Mouse (Mus musculus) neural tube, embryonic 13.5 days (tissue): ENCODE results near the gene Cfap69. TPM values are rescaled to one million over a fixed set of nuclear protein-coding genes. Genes with fewer than 3 reads are reported as not detected.

ENCODE experiments used
- ATAC-seq: fragments of 200-750 bp; cut with Nextera tagmentation; 2 replicates; pipeline ENCODE4 v1.8.0; 2017; ENCODE audit warnings: low read depth, mild to moderate bottlenecking, moderate TSS enrichment, moderate library complexity
- H3K27ac ChIP-seq: fragments of 300-500 bp; sonication (generic); replicated peaks from 2 replicates; pipeline ENCODE4 v1.5.1; 2015; ENCODE audit warnings: moderate library complexity, mild to moderate bottlenecking, inconsistent platforms
- H3K27me3 ChIP-seq: fragments of 300-500 bp; sonication (generic); 2 replicates; pipeline ENCODE4 v1.6.1; 2015; ENCODE audit warnings: mild to moderate bottlenecking, inconsistent platforms
- H3K36me3 ChIP-seq: fragments of 300-500 bp; sonication (generic); 2 replicates; pipeline ENCODE4 v1.6.1; 2015; ENCODE audit warnings: mild to moderate bottlenecking, inconsistent platforms
- H3K4me1 ChIP-seq: fragments of 300-500 bp; sonication (generic); replicated peaks from 2 replicates; pipeline ENCODE4 v1.6.1; 2015; ENCODE audit warnings: inconsistent platforms
- H3K4me2 ChIP-seq: fragments of 300-500 bp; sonication (generic); 2 replicates; pipeline ENCODE4 v1.6.1; 2015; ENCODE audit warnings: inconsistent platforms, mild to moderate bottlenecking, moderate library complexity
- H3K4me3 ChIP-seq: fragments of 300-500 bp; sonication (generic); 2 replicates; pipeline ENCODE4 v1.5.1; 2015; ENCODE audit warnings: mild to moderate bottlenecking, inconsistent platforms
- H3K9ac ChIP-seq: fragments of 300-500 bp; sonication (generic); 2 replicates; pipeline ENCODE4 v1.6.1; 2015; ENCODE audit warnings: moderate library complexity, mild to moderate bottlenecking, inconsistent platforms
- H3K9me3 ChIP-seq: fragments of 300-500 bp; sonication (generic); 2 replicates; pipeline ENCODE4 v1.6.1; 2016; ENCODE audit warnings: inconsistent platforms
- WGBS: fragments of 180-500 bp; shearing (Covaris S2); methylation state at CpG from one replicate; pipeline ENCODE4 v1.1.7; 2015; 5-methylcytosine and 5-hydroxymethylcytosine counted together
- polyA plus RNA-seq: library from polyadenylated mRNA; unstranded; fragments of >200 nt; fragmentation: Nextera tagmentation; extraction: Ambion mirVana; gene quantifications from 2 replicates; pipeline ENCODE4 v1.2.1, GENCODE M21; 2015

Gene Cfap69
- polyA plus RNA-seq, 1 experiment from 2014 or later, result 5.2 TPM

- ATAC-seq, result no peak
- no peaks in the 10 kb centered on the region for H3K27me3 ChIP-seq
- H3K4me1 ChIP-seq, result no peaks in the 10 kb centered on the region
- no peaks in the 10 kb centered on the region for H3K36me3 ChIP-seq
- no peak overlapping the region for H3K27ac ChIP-seq
- H3K9ac ChIP-seq, result no peak overlapping the region
- H3K4me2 ChIP-seq, result no peak overlapping the region
- no peak overlapping the region for H3K4me3 ChIP-seq
- no peaks in the 10 kb centered on the region for H3K9me3 ChIP-seq
- 77% methylated on average over 6 of the region's 6 CpGs for WGBS
Observed at GRCm38 (mm10) chr5:5648817-5649569, 15.0 kb downstream of the Cfap69 start.

- H3K4me2 ChIP-seq, result no peak overlapping the region
- no peak overlapping the region for H3K27ac ChIP-seq
- H3K36me3 ChIP-seq, result no peaks in the 10 kb centered on the region
- 23% methylated on average over 1 of the region's 1 CpGs for WGBS
- no peaks in the 10 kb centered on the region for H3K9me3 ChIP-seq
- ATAC-seq, result peak; percentile 67; the same call in 1 of the 2 replicates
- H3K4me1 ChIP-seq, result no peaks in the 10 kb centered on the region
- H3K9ac ChIP-seq, result no peak overlapping the region
- no peaks in the 10 kb centered on the region for H3K27me3 ChIP-seq
- H3K4me3 ChIP-seq, result no peak overlapping the region
Observed at GRCm38 (mm10) chr5:5646173-5646572, 17.9 kb downstream of the Cfap69 start.

- Histone ChIP-seq H3K27me3 (no peaks in the 10 kb centered on the region), H3K36me3 (no peaks in the 10 kb centered on the region), H3K9ac (no peak overlapping the region), H3K27ac (no peak overlapping the region), H3K4me1 (no peaks in the 10 kb centered on the region), H3K4me2 (no peak overlapping the region), H3K9me3 (no peaks in the 10 kb centered on the region), H3K4me3 (no peak overlapping the region)
- WGBS, result 63% methylated on average over 2 of the region's 2 CpGs
- ATAC-seq, result no peak
Observed at GRCm38 (mm10) chr5:5638496-5638895, 25.5 kb downstream of the Cfap69 start.

- no peaks in the 10 kb centered on the region for H3K27me3 ChIP-seq
- H3K27ac ChIP-seq, result no peak overlapping the region
- no peak overlapping the region for H3K4me2 ChIP-seq
- no peak for ATAC-seq
- H3K4me1 ChIP-seq, result no peaks in the 10 kb centered on the region
- H3K4me3 ChIP-seq, result no peak overlapping the region
- H3K9me3 ChIP-seq, result no peaks in the 10 kb centered on the region
- WGBS, result 83% methylated on average over 3 of the region's 3 CpGs
- no peaks in the 10 kb centered on the region for H3K36me3 ChIP-seq
- no peak overlapping the region for H3K9ac ChIP-seq
Observed at GRCm38 (mm10) chr5:5625491-5625890, 38.5 kb downstream of the Cfap69 start.

DNA sequence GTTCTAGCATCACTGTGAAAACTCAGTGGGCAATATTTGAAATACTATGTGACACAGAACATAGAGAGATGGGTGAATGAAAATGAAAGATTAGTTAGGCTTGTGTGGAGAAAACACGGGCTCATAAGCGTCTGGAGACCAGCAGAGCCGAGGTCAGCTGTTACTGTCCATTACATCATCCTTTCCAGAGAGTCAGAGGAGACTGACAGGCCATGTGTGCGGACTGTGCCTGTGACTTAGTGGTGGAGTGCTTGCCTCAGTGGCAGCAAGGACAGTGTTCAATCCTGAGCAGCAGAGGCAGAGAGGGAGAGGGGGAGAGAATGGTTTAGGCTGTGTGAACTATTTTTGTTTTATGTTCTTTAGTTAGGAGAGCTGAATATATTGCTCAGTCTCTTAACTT, 45.7 kb downstream of the Cfap69 start:
- Histone ChIP-seq H3K27ac (no peak overlapping the region), H3K4me3 (no peak overlapping the region), H3K9me3 (no peaks in the 10 kb centered on the region), H3K27me3 (no peaks in the 10 kb centered on the region), H3K9ac (no peak overlapping the region), H3K4me2 (no peak overlapping the region), H3K4me1 (no peaks in the 10 kb centered on the region), H3K36me3 (no peaks in the 10 kb centered on the region)
- WGBS, result 69% methylated on average over 4 of the region's 4 CpGs
- ATAC-seq, result no peak

DNA sequence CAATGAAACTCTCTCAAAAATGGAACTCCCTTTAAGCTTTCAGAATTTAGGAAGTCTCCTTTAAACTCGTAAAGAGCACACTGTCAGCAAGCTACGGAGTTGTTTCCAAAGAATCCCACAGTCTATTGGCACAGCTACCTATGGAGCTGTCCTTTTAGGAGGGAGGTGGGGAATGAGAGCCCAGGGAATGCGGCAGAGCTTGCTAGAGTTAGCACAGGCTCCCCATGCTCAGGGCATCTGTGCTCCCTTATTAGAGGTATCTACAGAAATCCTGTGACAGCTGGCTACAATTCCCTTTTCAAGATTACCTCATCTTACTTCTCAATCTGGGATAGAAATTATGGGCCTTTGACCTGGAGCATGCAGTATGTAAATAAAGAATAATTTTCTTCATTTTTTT, 53.5 kb downstream of the Cfap69 start:
- H3K4me3 ChIP-seq, result no peak overlapping the region
- no peak overlapping the region for H3K9ac ChIP-seq
- WGBS, result 60% methylated on average over 3 of the region's 3 CpGs
- no peak overlapping the region for H3K27ac ChIP-seq
- no peak for ATAC-seq
- no peak overlapping the region for H3K4me2 ChIP-seq
- H3K27me3 ChIP-seq, result no peaks in the 10 kb centered on the region
- no peaks in the 10 kb centered on the region for H3K36me3 ChIP-seq
- no peaks in the 10 kb centered on the region for H3K9me3 ChIP-seq
- no peaks in the 10 kb centered on the region for H3K4me1 ChIP-seq

- no peaks in the 10 kb centered on the region for H3K36me3 ChIP-seq
- no peak overlapping the region for H3K9ac ChIP-seq
- no peak overlapping the region for H3K4me2 ChIP-seq
- no peak overlapping the region for H3K27ac ChIP-seq
- 83% methylated on average over 3 of the region's 3 CpGs for WGBS
- H3K9me3 ChIP-seq, result 0 out of 2 replicates have a peak, but pooled peaks cover 4% of the 10 kb centered on the region
- H3K27me3 ChIP-seq, result no peaks in the 10 kb centered on the region
- no peak for ATAC-seq
- H3K4me3 ChIP-seq, result no peak overlapping the region
- H3K4me1 ChIP-seq, result no peaks in the 10 kb centered on the region
Observed at GRCm38 (mm10) chr5:5587686-5588085, 76.4 kb downstream of the Cfap69 start.

DNA sequence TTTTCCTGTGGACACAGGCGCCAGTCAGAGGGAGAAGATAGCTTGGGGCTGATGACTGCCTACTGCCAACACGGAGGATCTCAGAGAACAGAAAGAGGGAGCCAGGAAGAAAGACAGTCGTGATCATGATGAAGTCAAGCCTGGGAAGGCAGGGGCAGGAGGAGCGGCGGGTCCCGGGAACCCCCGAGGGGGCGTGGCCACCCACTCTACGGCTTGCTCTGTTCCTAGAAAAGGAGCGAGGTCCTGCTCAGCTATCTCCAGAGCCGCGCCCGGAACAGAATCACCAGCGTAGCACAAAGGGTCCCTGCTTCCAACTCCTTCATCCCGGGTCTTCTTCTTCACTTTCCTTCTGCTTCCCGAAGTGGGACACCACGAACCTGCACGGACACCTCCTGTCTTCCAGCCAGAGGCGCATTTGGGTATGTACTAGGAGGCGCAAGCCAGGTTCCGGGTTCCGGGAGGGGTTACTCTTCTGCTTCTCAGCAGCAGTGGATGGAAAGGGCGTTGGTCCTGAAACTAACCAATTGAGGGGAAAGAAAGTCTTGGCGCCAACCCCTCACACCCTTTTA, 90.2 kb downstream of the Cfap69 start, which contains the start of gene Gm8773:
Gene Gm8773, plus strand, starts transcription at position 51 of the 569 bp plus-strand sequence.
- Histone ChIP-seq H3K36me3 (no peaks in the 10 kb centered on the region), H3K27ac (no peak within 1 kb of the TSS), H3K9ac (peak within 1 kb of the TSS; percentile 61), H3K4me1 (peaks cover 4% of the 10 kb centered on the region; the same call in 1 of the 2 replicates), H3K27me3 (no peaks in the 10 kb centered on the region; the same call in 1 of the 2 replicates), H3K9me3 (no peaks in the 10 kb centered on the region), H3K4me2 (peak within 1 kb of the TSS; percentile 65), H3K4me3 (peak within 1 kb of the TSS; percentile 45)
- ATAC-seq, result peak; percentile 90
- 1% methylated on average over 24 of the region's 24 CpGs for WGBS

GRCm38 (mm10) chr5:5562435-5562834, 101.6 kb downstream of the Cfap69 start:
- H3K36me3 ChIP-seq, result no peaks in the 10 kb centered on the region
- no peak overlapping the region for H3K9ac ChIP-seq
- no peak overlapping the region for H3K27ac ChIP-seq
- H3K4me3 ChIP-seq, result no peak overlapping the region
- H3K9me3 ChIP-seq, result no peaks in the 10 kb centered on the region
- H3K27me3 ChIP-seq, result no peaks in the 10 kb centered on the region
- peaks cover 18% of the 10 kb centered on the region for H3K4me1 ChIP-seq
- no peak for ATAC-seq
- H3K4me2 ChIP-seq, result no peak overlapping the region
- WGBS, result 76% methylated on average over 3 of the region's 3 CpGs

DNA sequence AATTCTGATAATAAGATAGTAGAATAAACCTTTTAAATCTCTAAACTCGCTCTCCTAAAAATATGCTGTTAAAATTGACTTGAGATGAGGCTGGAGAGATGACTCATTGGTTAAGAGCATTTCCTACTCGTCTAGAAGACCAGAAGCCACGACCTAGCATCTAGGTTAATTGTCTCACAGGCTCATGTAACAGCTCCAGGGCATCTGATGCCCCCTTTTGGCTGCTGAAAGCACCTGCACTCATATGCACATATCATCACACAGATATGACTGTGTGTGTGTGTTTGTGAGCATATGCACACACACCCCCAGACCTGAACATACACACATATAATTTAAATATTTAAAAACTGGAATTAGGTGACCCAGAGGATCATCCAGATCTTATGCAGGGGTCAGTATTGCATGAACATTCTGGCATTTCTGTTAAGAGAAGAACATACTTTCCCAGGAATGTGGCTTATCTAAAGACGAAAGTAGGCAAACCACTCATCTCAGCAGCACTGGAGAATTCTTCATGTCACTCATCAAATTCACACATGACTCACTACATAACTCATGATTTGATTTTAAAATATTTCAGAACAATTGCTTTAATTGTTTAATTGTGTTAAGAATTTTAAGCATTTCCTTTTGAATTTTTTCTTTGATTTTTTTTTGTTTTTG, 102.9 kb downstream of the Cfap69 start:
- Histone ChIP-seq H3K9ac (no peak overlapping the region), H3K9me3 (no peaks in the 10 kb centered on the region), H3K27me3 (no peaks in the 10 kb centered on the region), H3K4me2 (no peak overlapping the region), H3K4me3 (no peak overlapping the region), H3K4me1 (peaks cover 18% of the 10 kb centered on the region), H3K36me3 (no peaks in the 10 kb centered on the region), H3K27ac (no peak overlapping the region)
- WGBS, result 73% methylated on average over 4 of the region's 4 CpGs
- ATAC-seq, result no peak

GRCm38 (mm10) chr5:5559798-5560197, 104.2 kb downstream of the Cfap69 start:
- peaks cover 18% of the 10 kb centered on the region for H3K4me1 ChIP-seq
- H3K9ac ChIP-seq, result peak overlapping the region; percentile 77
- WGBS, result 48% methylated on average over 8 of the region's 8 CpGs
- H3K27me3 ChIP-seq, result no peaks in the 10 kb centered on the region
- H3K27ac ChIP-seq, result peak overlapping the region; percentile 80
- H3K4me2 ChIP-seq, result peak overlapping the region; percentile 67
- H3K9me3 ChIP-seq, result no peaks in the 10 kb centered on the region
- peak overlapping the region; percentile 70 for H3K4me3 ChIP-seq
- peak; percentile 28; the same call in 1 of the 2 replicates for ATAC-seq
- peaks cover 5% of the 10 kb centered on the region for H3K36me3 ChIP-seq

- Histone ChIP-seq H3K27ac (peak within 1 kb of the TSS; percentile 80), H3K9me3 (no peaks in the 10 kb centered on the region), H3K4me2 (peak within 1 kb of the TSS; percentile 67), H3K4me3 (peak within 1 kb of the TSS; percentile 70), H3K36me3 (peaks cover 11% of the 10 kb centered on the region), H3K4me1 (peaks cover 18% of the 10 kb centered on the region), H3K27me3 (no peaks in the 10 kb centered on the region), H3K9ac (peak within 1 kb of the TSS; percentile 77)
- WGBS, result under 1% methylated on average over 43 of the region's 43 CpGs
- peak; percentile 100 for ATAC-seq
Observed at GRCm38 (mm10) chr5:5559079-5559740, 104.8 kb downstream of the Cfap69 start, which contains the start of gene Gtpbp10. Gene Gtpbp10 (minus strand): TSS chr5:5559538.
